Mouse (Mus musculus) intestine, postnatal 0 days (tissue): ENCODE measurements around the gene Col23a1. TPM values are rescaled to one million over a fixed set of nuclear protein-coding genes. Genes with fewer than 3 reads are reported as not detected.
"Not testable (repeated sequence)": the region's sequence is repeated elsewhere in the genome, so short reads cannot be mapped to it uniquely, and the experiment has no call there.

Source experiments
- ATAC-seq: fragments of 200-750 bp; cut with Nextera tagmentation; 2 replicates; pipeline ENCODE4 v1.8.0; 2017; ENCODE audit warnings: mild to moderate bottlenecking, moderate TSS enrichment, moderate library complexity
- H3K27ac ChIP-seq: fragments of 300-500 bp; sonication (generic); 2 replicates; pipeline ENCODE4 v1.5.1; 2014; ENCODE audit warnings: mild to moderate bottlenecking, low read depth, low read length, moderate library complexity
- H3K27me3 ChIP-seq: fragments of 300-500 bp; sonication (generic); replicated peaks from 2 replicates; pipeline ENCODE4 v1.6.1; 2014; ENCODE audit warnings: low read length, mixed read lengths; ENCODE audit not compliant: control insufficient read depth, insufficient read depth
- H3K36me3 ChIP-seq: fragments of 300-500 bp; sonication (generic); 2 replicates; pipeline ENCODE4 v1.6.1; 2014; ENCODE audit warnings: mild to moderate bottlenecking, moderate library complexity; ENCODE audit not compliant: control insufficient read depth, insufficient read depth
- H3K4me1 ChIP-seq: fragments of 300-500 bp; sonication (generic); replicated peaks from 2 replicates; pipeline ENCODE4 v1.6.1; 2014; ENCODE audit warnings: antibody characterized with exemption, low read length, mixed read lengths; ENCODE audit not compliant: control insufficient read depth, insufficient read depth
- H3K4me2 ChIP-seq: fragments of 300-500 bp; sonication (generic); replicated peaks from 2 replicates; pipeline ENCODE4 v1.6.1; 2014; ENCODE audit warnings: low read depth, mild to moderate bottlenecking, moderate library complexity
- H3K4me3 ChIP-seq: fragments of 300-500 bp; sonication (generic); 2 replicates; pipeline ENCODE4 v1.5.1; 2014; ENCODE audit warnings: low read depth, low read length
- H3K9ac ChIP-seq: fragments of 300-500 bp; sonication (generic); 2 replicates; pipeline ENCODE4 v1.6.1; 2014; ENCODE audit warnings: mild to moderate bottlenecking, low read depth, low read length
- H3K9me3 ChIP-seq: fragments of 300-500 bp; sonication (generic); 2 replicates; pipeline ENCODE4 v1.6.1; 2016; ENCODE audit warnings: mixed run types; ENCODE audit not compliant: control insufficient read depth
- CTCF ChIP-seq: sonication (generic); IDR thresholded peaks from 2 replicates; pipeline ENCODE4 v1.5.1; 2016; ENCODE audit warnings: low read depth, mild to moderate bottlenecking, control low read depth, antibody characterized with exemption, moderate library complexity
- WGBS: fragments of 180-500 bp; shearing (Covaris S2); extraction: QIAGEN DNeasy Blood & Tissue Kit; methylation state at CpG from one replicate; pipeline ENCODE4 v1.1.7; 2014; 5-methylcytosine and 5-hydroxymethylcytosine counted together
- polyA plus RNA-seq: library from polyadenylated mRNA; unstranded; fragments of >200 nt; fragmentation: Nextera tagmentation; extraction: Ambion mirVana; gene quantifications from 2 replicates; pipeline ENCODE4 v1.2.1, GENCODE M21; 2015

Gene Col23a1
- polyA plus RNA-seq, 1 experiment from 2014 or later, result 4.6 TPM

DNA sequence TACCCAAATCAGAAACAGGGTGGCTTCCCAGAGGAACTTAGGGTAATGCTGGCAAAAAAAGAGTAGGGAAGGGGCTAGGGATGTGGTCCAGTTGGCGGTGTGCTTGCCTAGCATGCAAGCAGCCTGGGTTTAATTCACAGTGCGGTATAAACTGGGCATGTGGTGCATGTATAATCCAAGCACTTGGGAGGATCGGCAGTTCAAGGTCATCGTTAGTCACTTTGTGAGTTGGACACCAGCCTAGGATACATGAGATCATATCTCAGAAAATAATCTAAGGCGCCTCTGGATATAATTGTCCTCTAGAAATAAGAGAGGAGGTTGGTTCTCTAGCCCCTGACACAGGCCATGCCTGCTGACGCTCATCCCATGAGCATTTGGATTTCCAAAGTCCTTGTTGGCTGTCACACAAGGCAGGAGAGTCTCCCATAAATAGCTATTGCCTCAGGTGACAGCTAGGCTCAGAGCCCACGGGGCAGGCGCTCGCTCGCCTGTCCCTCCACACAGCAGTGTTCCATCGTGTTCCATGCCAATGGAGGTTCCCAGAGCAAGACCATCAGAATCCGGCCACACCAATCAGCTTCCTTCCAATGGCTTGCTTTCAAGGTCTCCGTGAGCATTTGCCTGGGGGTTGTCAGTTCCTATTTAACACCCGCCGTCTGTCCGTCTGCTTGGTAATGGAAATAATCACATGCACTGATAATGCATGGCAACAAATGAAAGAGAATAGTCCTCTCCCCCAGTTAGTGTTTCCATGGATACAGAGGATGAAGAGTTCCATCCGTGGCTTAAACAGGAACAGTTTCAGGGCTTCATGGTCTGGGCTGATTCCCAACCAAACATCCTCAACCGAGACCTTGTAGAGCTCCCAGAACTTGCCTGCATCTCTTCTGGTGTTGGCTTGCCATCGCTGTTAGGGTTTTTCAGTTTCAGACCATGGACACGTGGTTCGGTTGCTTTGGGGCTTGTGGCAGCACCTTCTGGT lies 56.1 kb downstream of the Col23a1 start:
- Histone ChIP-seq H3K4me3 (no peak overlapping the region), H3K4me2 (no peak overlapping the region), H3K4me1 (no peaks in the 10 kb centered on the region), H3K9me3 (no peaks in the 10 kb centered on the region), H3K9ac (no peak overlapping the region), H3K27ac (no peak overlapping the region), H3K36me3 (no peaks in the 10 kb centered on the region), H3K27me3 (no peaks in the 10 kb centered on the region)
- TF ChIP-seq CTCF, result no peak
- no peak for ATAC-seq
- whole genome bisulfite sequencing, result 85% methylated on average over 21 of the region's 21 CpGs

DNA sequence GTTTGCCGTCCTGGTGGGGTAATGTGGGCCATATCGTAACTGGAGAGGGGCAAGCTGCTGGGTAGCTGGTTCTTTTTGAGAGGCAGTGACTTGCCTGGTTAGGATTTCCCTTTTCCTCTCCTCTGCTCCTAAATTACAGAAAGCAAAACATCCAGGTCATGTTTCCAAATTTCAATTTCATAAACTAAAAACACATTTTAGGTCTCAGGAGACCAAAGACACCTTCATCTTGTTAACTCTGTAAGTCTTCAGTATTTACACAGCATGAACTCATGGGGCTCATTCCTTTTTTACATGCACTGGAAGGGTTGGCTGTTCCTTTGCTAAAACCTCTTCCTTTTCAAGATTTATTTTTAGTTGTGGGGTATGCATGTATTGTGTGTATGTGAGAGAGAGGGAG lies 58.0 kb downstream of the Col23a1 start:
- Histone ChIP-seq H3K4me3 (no peak overlapping the region), H3K36me3 (no peaks in the 10 kb centered on the region), H3K4me1 (no peaks in the 10 kb centered on the region), H3K27me3 (no peaks in the 10 kb centered on the region), H3K27ac (no peak overlapping the region), H3K9ac (no peak overlapping the region), H3K9me3 (no peaks in the 10 kb centered on the region), H3K4me2 (no peak overlapping the region)
- no peak for TF ChIP-seq CTCF
- no peak for ATAC-seq
- WGBS, result 91% methylated on average over 2 of the region's 2 CpGs

DNA sequence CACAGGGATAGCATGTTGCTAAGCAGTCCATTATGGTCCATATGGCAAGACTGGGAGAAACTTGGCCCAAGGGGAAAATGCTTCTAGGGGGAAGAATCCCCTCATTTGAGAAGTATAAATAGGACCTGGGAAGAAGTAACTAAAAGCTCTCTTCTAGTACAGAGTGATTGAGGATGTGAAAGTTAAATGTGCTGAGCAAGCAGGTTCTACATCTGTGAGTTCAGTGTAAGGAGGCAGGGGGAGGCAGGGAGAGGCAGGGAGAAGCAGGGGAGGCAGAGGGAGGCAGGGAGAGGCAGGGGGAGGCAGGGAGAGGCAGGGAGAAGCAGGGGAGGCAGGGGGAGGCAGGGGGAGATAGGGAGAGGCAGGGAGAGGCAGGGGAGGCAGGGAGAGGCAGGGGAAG lies 59.9 kb downstream of the Col23a1 start:
- Histone ChIP-seq H3K4me3 (no peak overlapping the region), H3K4me1 (no peaks in the 10 kb centered on the region), H3K9ac (no peak overlapping the region), H3K36me3 (no peaks in the 10 kb centered on the region), H3K27ac (no peak overlapping the region), H3K27me3 (no peaks in the 10 kb centered on the region), H3K4me2 (no peak overlapping the region), H3K9me3 (no peaks in the 10 kb centered on the region)
- no peak for ATAC-seq
- TF ChIP-seq CTCF, result no peak

DNA sequence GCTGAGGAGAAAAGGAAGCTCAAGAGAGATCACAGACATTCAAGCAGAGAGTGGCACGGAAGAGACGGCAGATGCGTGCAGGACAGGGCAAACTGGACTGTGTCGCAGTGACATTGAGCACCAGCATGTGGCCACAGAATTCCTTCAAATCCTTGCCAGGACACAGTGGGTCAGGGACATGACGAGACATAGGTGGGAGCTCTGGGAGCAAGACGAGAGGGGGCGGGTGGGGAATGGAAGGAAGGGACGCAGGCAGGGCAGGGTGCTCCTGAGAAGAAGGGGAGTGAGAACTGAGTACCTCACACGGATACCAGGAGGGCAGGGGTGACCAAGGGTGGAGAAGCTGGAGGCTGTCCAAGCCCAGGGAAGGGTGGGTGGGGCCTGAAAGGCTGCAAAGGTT lies 61.4 kb downstream of the Col23a1 start:
- H3K36me3 ChIP-seq, result no peaks in the 10 kb centered on the region
- 75% methylated on average over 9 of the region's 9 CpGs for WGBS
- H3K27ac ChIP-seq, result no peak overlapping the region
- ATAC-seq, result no peak
- no peaks in the 10 kb centered on the region for H3K27me3 ChIP-seq
- H3K4me1 ChIP-seq, result no peaks in the 10 kb centered on the region
- H3K9me3 ChIP-seq, result no peaks in the 10 kb centered on the region
- TF ChIP-seq CTCF, result no peak
- H3K9ac ChIP-seq, result no peak overlapping the region
- H3K4me3 ChIP-seq, result no peak overlapping the region
- H3K4me2 ChIP-seq, result no peak overlapping the region

DNA sequence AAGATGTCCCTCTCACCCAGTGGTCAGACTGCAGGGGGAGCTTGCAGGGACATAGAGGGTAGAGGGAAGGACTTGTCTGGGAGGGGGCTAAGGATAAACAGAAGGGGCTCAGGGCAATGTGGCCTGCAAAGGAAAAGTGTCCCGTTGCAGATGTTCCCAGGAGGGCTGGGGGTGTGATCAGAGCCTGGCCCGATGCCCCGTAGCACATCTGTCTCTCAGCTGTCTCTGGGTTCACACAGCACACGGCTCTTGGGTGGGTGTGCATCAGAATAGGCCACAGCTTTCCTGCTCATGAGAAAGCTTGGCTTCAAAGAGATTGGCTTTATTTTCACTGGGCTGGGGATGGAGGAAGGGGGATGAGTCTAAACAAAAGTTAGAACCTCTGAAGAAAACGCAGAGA lies 62.1 kb downstream of the Col23a1 start:
- Histone ChIP-seq H3K4me3 (no peak overlapping the region), H3K36me3 (no peaks in the 10 kb centered on the region), H3K27ac (no peak overlapping the region), H3K27me3 (no peaks in the 10 kb centered on the region), H3K4me2 (no peak overlapping the region), H3K9me3 (no peaks in the 10 kb centered on the region), H3K4me1 (no peaks in the 10 kb centered on the region), H3K9ac (no peak overlapping the region)
- WGBS, result 58% methylated on average over 5 of the region's 5 CpGs
- ATAC-seq, result no peak
- TF ChIP-seq CTCF, result no peak

DNA sequence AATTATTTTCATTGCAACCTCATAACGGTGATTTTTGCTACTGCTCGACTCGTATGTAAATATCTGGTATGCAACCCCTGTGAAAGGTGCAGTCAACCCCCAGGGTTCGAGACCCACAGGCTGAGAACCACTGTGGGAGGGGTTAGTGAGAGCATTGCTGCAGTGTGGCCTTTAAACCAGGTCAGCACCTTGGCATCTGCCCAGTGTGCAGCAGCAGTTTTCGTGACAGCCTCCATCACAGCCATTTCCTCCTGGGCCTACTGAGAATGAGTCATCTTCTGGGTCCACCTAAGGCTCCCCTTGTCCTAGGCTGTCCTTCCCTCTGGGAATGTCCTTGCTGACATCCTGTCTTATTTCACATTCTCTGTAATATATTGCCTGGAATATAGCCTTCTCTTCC lies 64.0 kb downstream of the Col23a1 start:
- no peak overlapping the region for H3K27ac ChIP-seq
- no peak overlapping the region for H3K4me2 ChIP-seq
- H3K36me3 ChIP-seq, result no peaks in the 10 kb centered on the region
- H3K4me1 ChIP-seq, result no peaks in the 10 kb centered on the region
- TF ChIP-seq CTCF, result no peak
- H3K4me3 ChIP-seq, result no peak overlapping the region
- H3K27me3 ChIP-seq, result no peaks in the 10 kb centered on the region
- no peak overlapping the region for H3K9ac ChIP-seq
- no peaks in the 10 kb centered on the region for H3K9me3 ChIP-seq
- no peak for ATAC-seq
- WGBS, result 67% methylated on average over 5 of the region's 5 CpGs

DNA sequence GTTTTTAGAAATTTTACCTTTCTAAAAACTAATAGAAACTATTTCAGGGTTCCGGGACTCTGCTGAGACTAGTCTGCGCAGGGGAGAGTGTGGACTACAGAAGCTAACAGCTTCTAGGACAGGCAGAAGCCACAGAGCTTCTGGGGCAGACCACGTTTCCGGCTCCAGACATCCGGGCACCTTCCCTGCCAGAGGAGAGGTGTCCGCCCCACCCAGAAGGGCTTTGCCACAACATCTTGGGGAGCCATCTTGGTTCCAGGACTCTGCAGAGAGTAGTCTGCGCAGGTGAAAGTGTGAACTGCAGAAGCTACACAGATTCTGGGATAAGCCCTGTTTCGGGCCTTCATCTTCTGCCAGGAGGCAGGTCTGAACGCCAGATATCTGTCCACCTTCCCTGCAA lies 69.3 kb downstream of the Col23a1 start:
- 94% methylated on average over 9 of the region's 9 CpGs for WGBS
- not testable (repeated sequence) for H3K4me2 ChIP-seq, H3K27me3 ChIP-seq, H3K9me3 ChIP-seq, ATAC-seq, H3K27ac ChIP-seq, H3K9ac ChIP-seq, H3K36me3 ChIP-seq, H3K4me3 ChIP-seq, H3K4me1 ChIP-seq
